In genomic region chr3:69427259-69427658, GRCm38 (mm10) we compare ENCODE assay signal across 26 mouse cellular contexts.
DNase-seq lines count a peak whose midpoint lies in the region; ATAC-seq and TF ChIP-seq lines count a peak whose summit lies in the region.
"Had no signal": no experiment of that assay in that cellular context is flagged by ENCODE, and none has a peak within 500 bp of the region (broad histone marks: within the 10 kb centered on the region; RNA-seq: fewer than 3 reads in every experiment).

No protein-coding gene starts in this region.

- no peak for TF ChIP-seq POLR2A in heart, adult 2 months (IDR thresholded peaks at IDR 0.05; ENCODE audit: insufficient read depth, low read depth, low read length)

- H3K4me1 ChIP-seq in heart, adult 2 months (ENCODE audit: control insufficient read depth, insufficient read depth, low read length): peaks cover 1% of the 10 kb centered on the region; the same call in 1 of the 2 replicates
- no peaks in the 10 kb centered on the region; the same call in 1 of the 2 replicates for H3K4me1 ChIP-seq in heart, postnatal 0 days (ENCODE audit: control insufficient read depth, insufficient read depth)
- H3K4me1 ChIP-seq in heart, embryonic 12.5 days (replicated peaks): peaks cover 4% of the 10 kb centered on the region; the same call in 1 of the 2 replicates
- H3K4me1 ChIP-seq: embryonic facial prominence, embryonic 12.5 days; hindbrain, embryonic 15.5 days; kidney, embryonic 15.5 days; neural tube, embryonic 12.5 days had no signal

- H3K79me2 ChIP-seq in heart, adult 2 months (replicated peaks; ENCODE audit: control insufficient read depth, insufficient read depth, low read length): no peaks in the 10 kb centered on the region; the same call in 1 of the 2 replicates

- TF ChIP-seq EP300 in heart, adult 2 months (IDR thresholded peaks at IDR 0.05; ENCODE audit: insufficient read depth, low read depth, low read length): no peak
- TF ChIP-seq EP300 in heart, postnatal 0 days (IDR thresholded peaks at IDR 0.05; ENCODE audit: low read depth): no peak

- H3K27ac ChIP-seq in heart, adult 2 months: peak overlapping the region; percentile 4
- H3K27ac ChIP-seq in heart, postnatal 0 days (ENCODE audit: low read depth): 0 out of 2 replicates have a peak overlapping the region, but pooled peaks have one; percentile 5
- no peak overlapping the region for H3K27ac ChIP-seq in heart, embryonic 12.5 days (ENCODE audit: poor library complexity, severe bottlenecking)
- H3K27ac ChIP-seq: embryonic facial prominence, embryonic 12.5 days; hindbrain, embryonic 15.5 days; kidney, embryonic 15.5 days; left cerebral cortex, adult 2 months; limb, embryonic 12.5 days; lung, embryonic 15.5 days; neural tube, embryonic 12.5 days had no signal

- H3K4me2 ChIP-seq in heart, postnatal 0 days (ENCODE audit: low read depth, low read length): no peak overlapping the region
- no peak overlapping the region for H3K4me2 ChIP-seq in heart, embryonic 12.5 days
- H3K4me2 ChIP-seq: embryonic facial prominence, embryonic 12.5 days; hindbrain, embryonic 15.5 days; kidney, embryonic 15.5 days; limb, embryonic 12.5 days; liver, embryonic 11.5 days; lung, embryonic 15.5 days; neural tube, embryonic 12.5 days had no signal

- DNase-seq in cerebellum, adult 9-11 months: peak; percentile 32
- peak in 1 of 2 experiments; percentile 29 for DNase-seq in heart, adult 2 months
- no peak for DNase-seq in heart, postnatal 36 days
- no peak for DNase-seq in heart, postnatal 0 days (ENCODE audit: low spot score)
- peak; percentile 50 for DNase-seq in skeletal muscle tissue, adult 2 months (ENCODE audit: low read depth, low spot score)
- DNase-seq: adrenal gland, postnatal 14 days; embryo, embryonic 11 days; kidney, adult 18-20 months; kidney, postnatal 25 days; right cerebral cortex, adult 18-20 months; thymus, adult 2 months; thymus, postnatal 36 days had no signal

- intact Hi-C loops in heart, adult 2 months (cut with DNase I): no loop called here
- intact Hi-C loops in heart, postnatal 36 days (cut with DNase I): no loop called here

- no peak for TF ChIP-seq CTCF in heart, adult 2 months (IDR thresholded peaks at IDR 0.05)
- TF ChIP-seq CTCF in heart, postnatal 0 days (IDR thresholded peaks at IDR 0.05; ENCODE audit: low read depth): no peak

- 40% methylated on average over 4 of the region's 4 CpGs for WGBS in heart, adult 2 months
- 31% methylated on average over 4 of the region's 4 CpGs for WGBS in heart, postnatal 0 days
- whole genome bisulfite sequencing in heart, embryonic 12.5 days: 71% methylated on average over 4 of the region's 4 CpGs

- H3K36me3 ChIP-seq in heart, adult 2 months (ENCODE audit: control insufficient read depth, insufficient read depth, low read length): no peaks in the 10 kb centered on the region
- H3K36me3 ChIP-seq in heart, postnatal 0 days (replicated peaks; ENCODE audit: control insufficient read depth, insufficient read depth, low read length): no peaks in the 10 kb centered on the region
- no peaks in the 10 kb centered on the region for H3K36me3 ChIP-seq in heart, embryonic 12.5 days
- H3K36me3 ChIP-seq: embryonic facial prominence, embryonic 12.5 days; hindbrain, embryonic 15.5 days; kidney, embryonic 15.5 days; limb, embryonic 12.5 days; lung, embryonic 15.5 days; midbrain, embryonic 10.5 days; neural tube, embryonic 12.5 days had no signal

- H3K27me3 ChIP-seq in heart, adult 2 months (ENCODE audit: control insufficient read depth, insufficient read depth, low read length): no peaks in the 10 kb centered on the region
- H3K27me3 ChIP-seq in heart, postnatal 0 days (ENCODE audit: control insufficient read depth, insufficient read depth, low read length): no peaks in the 10 kb centered on the region
- H3K27me3 ChIP-seq in heart, embryonic 12.5 days (replicated peaks): no peaks in the 10 kb centered on the region
- H3K27me3 ChIP-seq: embryonic facial prominence, embryonic 12.5 days; hindbrain, embryonic 15.5 days; kidney, embryonic 15.5 days; limb, embryonic 12.5 days; lung, embryonic 15.5 days; neural tube, embryonic 12.5 days had no signal

- ATAC-seq in cerebellum, adult (ENCODE audit: insufficient number of reproducible peaks, low FRiP score, low TSS enrichment): no peak
- ATAC-seq in heart, postnatal 0 days (ENCODE audit: insufficient read depth, low read depth): peak; percentile 67; the same call in 1 of the 2 replicates
- no peak for ATAC-seq in heart, embryonic 12.5 days (ENCODE audit: insufficient number of reproducible peaks, low FRiP score)
- ATAC-seq: CD4-positive, CD25-positive, alpha-beta regulatory T cell, adult 4 months; forebrain, embryonic 14.5 days had no signal

- H3K9me3 ChIP-seq in heart, postnatal 0 days (replicated peaks; ENCODE audit: control insufficient read depth, low read length): peaks cover under 1% of the 10 kb centered on the region; the same call in 1 of the 2 replicates
- peaks cover under 1% of the 10 kb centered on the region; the same call in 1 of the 2 replicates for H3K9me3 ChIP-seq in heart, embryonic 12.5 days (replicated peaks)
- H3K9me3 ChIP-seq: embryonic facial prominence, embryonic 12.5 days; hindbrain, embryonic 15.5 days; kidney, embryonic 15.5 days; limb, embryonic 12.5 days; lung, embryonic 15.5 days; neural tube, embryonic 12.5 days had no signal

- H3K9ac ChIP-seq in heart, adult 2 months (ENCODE audit: low read depth, low read length): no peak overlapping the region
- H3K9ac ChIP-seq in heart, postnatal 0 days (replicated peaks; ENCODE audit: low read depth, low read length): no peak overlapping the region
- no peak overlapping the region for H3K9ac ChIP-seq in heart, embryonic 12.5 days
- H3K9ac ChIP-seq: embryonic facial prominence, embryonic 12.5 days; hindbrain, embryonic 15.5 days; kidney, embryonic 15.5 days; limb, embryonic 12.5 days; lung, embryonic 15.5 days; neural tube, embryonic 12.5 days had no signal

- H3K4me3 ChIP-seq in heart, adult 2 months: no peak overlapping the region
- H3K4me3 ChIP-seq in heart, postnatal 0 days (ENCODE audit: low read depth, low read length): no peak overlapping the region
- no peak overlapping the region for H3K4me3 ChIP-seq in heart, embryonic 12.5 days
- H3K4me3 ChIP-seq: embryonic facial prominence, embryonic 12.5 days; hindbrain, embryonic 15.5 days; kidney, embryonic 15.5 days; left cerebral cortex, adult 2 months; limb, embryonic 12.5 days; lung, embryonic 15.5 days; midbrain, embryonic 10.5 days; myocyte; neural tube, embryonic 12.5 days had no signal

Comparison
In these comparisons a context has a peak if more than half of its experiments do, and no peak if none do; other contexts are left out.
1. DNase-seq: peak in cerebellum, adult 9-11 months (single experiment) and skeletal muscle tissue, adult 2 months (single experiment); none in heart, postnatal 36 days (0 of 2) and heart, postnatal 0 days (single experiment).